Mouse (Mus musculus) yolk sac, embryonic 10.5 days (tissue): ENCODE data around the gene BC004004.
"Not testable (repeated sequence)": the region's sequence is repeated elsewhere in the genome, so short reads cannot be mapped to it uniquely, and the experiment has no call there.

Experiments
- DNase-seq: peaks from one replicate; pipeline ENCODE4 v3.0.0-alpha.2; 2017; ENCODE audit warnings: low spot score

BC004004 gene

GRCm38 (mm10) chr17:29347645-29348256 is 79.2 kb downstream of the BC004004 start, which contains the start of gene Mtch1:
Mtch1 (minus strand) TSS chr17:29347934.
- peak; percentile 99 for DNase-seq

GRCm38 (mm10) chr17:29348996-29349395 is 80.4 kb downstream of the BC004004 start:
- no peak for DNase-seq

- not testable (repeated sequence) for DNase-seq
Measured at GRCm38 (mm10) chr17:29351056-29351455, 82.5 kb downstream of the BC004004 start.

- DNase-seq = no peak
Measured at GRCm38 (mm10) chr17:29355461-29355840, 86.9 kb downstream of the BC004004 start.

GRCm38 (mm10) chr17:29355841-29356478 is 87.4 kb downstream of the BC004004 start:
- no peak for DNase-seq

- peak; percentile 69 for DNase-seq
Measured at GRCm38 (mm10) chr17:29356479-29356856, 87.9 kb downstream of the BC004004 start.

GRCm38 (mm10) chr17:29356882-29357281 is 88.3 kb downstream of the BC004004 start:
- no peak for DNase-seq

GRCm38 (mm10) chr17:29358928-29359327 is 90.3 kb downstream of the BC004004 start:
- no peak for DNase-seq

GRCm38 (mm10) chr17:29360761-29361221 is 92.2 kb downstream of the BC004004 start, which contains the start of gene Fgd2:
Fgd2 (plus strand) TSS chr17:29360914.
- DNase-seq = no peak

GRCm38 (mm10) chr17:29361982-29362691 is 93.5 kb downstream of the BC004004 start:
- DNase-seq = no peak

- DNase-seq = no peak
Measured at GRCm38 (mm10) chr17:29363109-29363508, 94.5 kb downstream of the BC004004 start.
